Mouse (Mus musculus) C2C12 (cell line): ENCODE measurements at regions not wholly inside any gene's neighbourhood (a gene's known extent, or its start where the extent isn't known, plus 50 kb on each side); places are given as distances from the start of the nearest gene placed in this dataset.

Source experiments
- H3K27me3 ChIP-seq: one replicate; pipeline ENCODE4 v1.6.1; 2011; ENCODE audit not compliant: control insufficient read depth, insufficient read depth, insufficient read length
- H3K36me3 ChIP-seq: one replicate; pipeline ENCODE4 v1.6.1; 2011; ENCODE audit not compliant: control insufficient read depth, insufficient read depth
- H3K4me3 ChIP-seq: one replicate; pipeline ENCODE4 v1.5.1; 2011; ENCODE audit warnings: mild to moderate bottlenecking, control low read depth; ENCODE audit not compliant: poor library complexity, insufficient read depth, severe bottlenecking
- H3K79me2 ChIP-seq: one replicate; pipeline ENCODE4 v1.6.1; 2011; ENCODE audit not compliant: control insufficient read depth, insufficient read depth
- H3K79me3 ChIP-seq: one replicate; pipeline ENCODE4 v1.6.1; 2011; ENCODE audit warnings: low read depth, control low read depth
- H3ac ChIP-seq: one replicate; pipeline ENCODE3; 2011; ENCODE audit warnings: low read depth; ENCODE audit not compliant: control insufficient read depth, insufficient read length
- CEBPB ChIP-seq: IDR thresholded peaks from one replicate; pipeline ENCODE4 v1.6.1; 2011; ENCODE audit warnings: low read depth, mild to moderate bottlenecking, control low read depth, moderate library complexity
- CTCF ChIP-seq: IDR thresholded peaks from one replicate; pipeline ENCODE4 v1.5.1; 2011; ENCODE audit not compliant: control insufficient read depth, insufficient read depth, insufficient read length
- FOSL1 ChIP-seq: IDR thresholded peaks from one replicate; pipeline ENCODE4 v1.8.0; 2011; ENCODE audit warnings: mild to moderate bottlenecking, low read length; ENCODE audit not compliant: poor library complexity, insufficient read depth, severe bottlenecking
- MAX ChIP-seq: IDR thresholded peaks from one replicate; pipeline ENCODE4 v1.6.1; 2011; ENCODE audit warnings: mild to moderate bottlenecking, control low read depth
- MYOD1 ChIP-seq: IDR thresholded peaks from one replicate; pipeline ENCODE4 v1.6.1; 2011; ENCODE audit warnings: low read depth; ENCODE audit not compliant: control insufficient read depth, insufficient read length
- MYOG ChIP-seq: IDR thresholded peaks from one replicate; pipeline ENCODE4 v1.6.1; 2011; ENCODE audit not compliant: control insufficient read depth, insufficient read length; ENCODE audit errors: extremely low read depth
- USF1 ChIP-seq: IDR thresholded peaks from one replicate; pipeline ENCODE4 v1.6.1; 2011; ENCODE audit warnings: low read depth, mild to moderate bottlenecking, control low read depth, moderate library complexity

DNA sequence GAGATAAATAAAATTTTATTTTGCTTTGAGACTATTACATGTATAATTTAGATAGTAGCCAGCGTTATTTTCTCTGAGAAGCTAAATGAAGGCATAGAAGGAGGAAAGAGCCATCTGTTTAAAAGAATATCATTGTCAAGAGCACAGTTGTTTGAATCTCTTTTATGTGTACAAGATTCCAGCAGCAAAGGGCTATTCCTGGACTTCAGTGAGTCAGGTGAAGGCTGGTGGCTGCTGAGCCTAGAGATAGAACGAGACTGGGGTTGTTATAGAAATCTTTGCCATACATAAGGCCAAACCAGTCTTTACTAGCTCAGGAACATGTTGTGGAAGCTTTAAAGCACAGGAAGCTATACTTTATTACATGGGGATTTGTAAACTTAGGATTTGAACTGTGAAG, 261.6 kb downstream of the Adcyap1 start:
- no peak overlapping the region for H3ac ChIP-seq
- no peaks in the 10 kb centered on the region for H3K27me3 ChIP-seq
- no peaks in the 10 kb centered on the region for H3K36me3 ChIP-seq
- no peaks in the 10 kb centered on the region for H3K79me3 ChIP-seq
- no peaks in the 10 kb centered on the region for H3K79me2 ChIP-seq
- no peak for TF ChIP-seq MYOG
- no peak for TF ChIP-seq MAX
- no peak for TF ChIP-seq CTCF
- TF ChIP-seq CEBPB, result no peak
- TF ChIP-seq USF1, result no peak
- TF ChIP-seq FOSL1, result no peak
- TF ChIP-seq MYOD1, result no peak
- no peak overlapping the region for H3K4me3 ChIP-seq

- no peaks in the 10 kb centered on the region for H3K27me3 ChIP-seq
- H3K4me3 ChIP-seq, result no peak overlapping the region
- no peak overlapping the region for H3ac ChIP-seq
- no peaks in the 10 kb centered on the region for H3K79me2 ChIP-seq
- H3K36me3 ChIP-seq, result no peaks in the 10 kb centered on the region
- no peak for TF ChIP-seq MAX
- no peak for TF ChIP-seq CTCF
- no peak for TF ChIP-seq MYOD1
- TF ChIP-seq MYOG, result no peak
- TF ChIP-seq FOSL1, result no peak
- TF ChIP-seq USF1, result no peak
- no peak for TF ChIP-seq CEBPB
- H3K79me3 ChIP-seq, result no peaks in the 10 kb centered on the region
Observed at GRCm38 (mm10) chr17:93463621-93464211, 264.9 kb downstream of the Adcyap1 start.

DNA sequence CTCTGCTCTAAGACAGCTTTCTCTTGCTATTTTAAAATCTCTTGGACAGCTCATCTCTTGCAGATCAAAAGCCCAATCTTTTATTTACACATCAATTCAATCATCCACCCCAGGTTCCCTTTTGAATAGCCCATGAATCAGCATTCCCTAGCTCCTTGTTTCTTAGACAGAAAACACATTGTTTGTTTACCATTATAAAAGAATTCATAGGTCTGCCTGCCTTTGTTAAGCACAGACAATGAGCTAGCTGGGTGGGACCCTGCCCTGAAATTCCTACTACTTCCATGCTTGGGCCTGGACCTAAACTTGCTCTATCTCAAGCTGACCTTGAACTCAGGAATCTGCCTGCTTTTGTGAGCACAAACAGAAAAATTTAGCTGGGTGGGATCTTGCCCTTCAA, 283.6 kb downstream of the Adcyap1 start:
- H3K79me2 ChIP-seq, result no peaks in the 10 kb centered on the region

DNA sequence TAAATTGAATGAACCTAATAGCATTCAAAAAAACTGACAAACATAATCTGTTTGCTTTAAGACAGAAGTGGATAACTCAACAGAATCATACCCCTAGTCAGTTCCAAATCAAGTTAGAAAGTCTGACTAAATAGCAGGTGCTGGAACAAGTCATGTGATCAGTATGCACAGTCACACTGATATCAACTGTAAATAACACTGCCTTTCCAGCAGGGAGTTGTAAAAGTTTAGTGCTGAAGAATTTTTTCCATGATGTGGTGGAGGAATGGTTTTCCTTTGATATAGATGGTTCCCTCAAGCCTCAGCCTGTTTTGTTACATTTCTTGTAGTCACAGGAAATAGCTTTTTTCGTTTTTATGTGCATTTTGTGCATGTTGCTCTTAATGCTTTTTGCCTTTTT, 285.7 kb downstream of the Adcyap1 start:
- TF ChIP-seq CTCF, result no peak
- TF ChIP-seq MYOD1, result no peak
- TF ChIP-seq CEBPB, result no peak
- TF ChIP-seq MYOG, result no peak
- no peak for TF ChIP-seq USF1
- TF ChIP-seq FOSL1, result no peak
- no peak for TF ChIP-seq MAX
- Histone ChIP-seq H3K79me3 (no peaks in the 10 kb centered on the region), H3K36me3 (no peaks in the 10 kb centered on the region), H3K27me3 (no peaks in the 10 kb centered on the region), H3K4me3 (no peak overlapping the region), H3K79me2 (no peaks in the 10 kb centered on the region), H3ac (no peak overlapping the region)

More for the DNA sequence above, 283.6 kb downstream of the Adcyap1 start:
- Histone ChIP-seq H3K36me3 (no peaks in the 10 kb centered on the region), H3K79me3 (no peaks in the 10 kb centered on the region), H3K27me3 (no peaks in the 10 kb centered on the region), H3ac (no peak overlapping the region), H3K4me3 (no peak overlapping the region)
- TF ChIP-seq CTCF, result no peak
- no peak for TF ChIP-seq USF1
- no peak for TF ChIP-seq MYOD1
- TF ChIP-seq MYOG, result no peak
- TF ChIP-seq MAX, result no peak
- no peak for TF ChIP-seq FOSL1
- TF ChIP-seq CEBPB, result no peak

DNA sequence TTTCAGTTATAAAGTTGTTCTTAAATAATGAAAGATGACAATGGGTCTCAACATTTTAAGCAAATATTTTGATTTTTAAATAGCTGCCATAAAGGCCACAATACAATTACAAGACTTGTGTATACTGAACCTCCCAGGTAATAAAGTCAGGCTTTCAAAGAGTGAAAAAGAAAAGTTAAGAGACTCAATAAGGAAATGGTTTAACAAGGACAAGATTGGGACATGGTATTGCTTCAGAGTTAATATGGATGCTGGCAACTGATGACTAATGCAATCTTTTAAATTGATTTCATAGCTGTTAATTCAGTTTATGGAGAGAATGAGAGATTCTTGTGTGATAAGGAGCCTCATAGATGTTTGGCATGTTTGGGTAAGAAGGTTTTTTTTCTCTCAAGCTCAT, 287.6 kb downstream of the Adcyap1 start:
- Histone ChIP-seq H3K4me3 (no peak overlapping the region), H3K36me3 (no peaks in the 10 kb centered on the region), H3K79me2 (no peaks in the 10 kb centered on the region), H3K27me3 (no peaks in the 10 kb centered on the region), H3ac (no peak overlapping the region), H3K79me3 (no peaks in the 10 kb centered on the region)
- TF ChIP-seq CTCF (no peak), USF1 (no peak), MYOG (no peak), MYOD1 (no peak), CEBPB (no peak), FOSL1 (no peak), MAX (no peak)

DNA sequence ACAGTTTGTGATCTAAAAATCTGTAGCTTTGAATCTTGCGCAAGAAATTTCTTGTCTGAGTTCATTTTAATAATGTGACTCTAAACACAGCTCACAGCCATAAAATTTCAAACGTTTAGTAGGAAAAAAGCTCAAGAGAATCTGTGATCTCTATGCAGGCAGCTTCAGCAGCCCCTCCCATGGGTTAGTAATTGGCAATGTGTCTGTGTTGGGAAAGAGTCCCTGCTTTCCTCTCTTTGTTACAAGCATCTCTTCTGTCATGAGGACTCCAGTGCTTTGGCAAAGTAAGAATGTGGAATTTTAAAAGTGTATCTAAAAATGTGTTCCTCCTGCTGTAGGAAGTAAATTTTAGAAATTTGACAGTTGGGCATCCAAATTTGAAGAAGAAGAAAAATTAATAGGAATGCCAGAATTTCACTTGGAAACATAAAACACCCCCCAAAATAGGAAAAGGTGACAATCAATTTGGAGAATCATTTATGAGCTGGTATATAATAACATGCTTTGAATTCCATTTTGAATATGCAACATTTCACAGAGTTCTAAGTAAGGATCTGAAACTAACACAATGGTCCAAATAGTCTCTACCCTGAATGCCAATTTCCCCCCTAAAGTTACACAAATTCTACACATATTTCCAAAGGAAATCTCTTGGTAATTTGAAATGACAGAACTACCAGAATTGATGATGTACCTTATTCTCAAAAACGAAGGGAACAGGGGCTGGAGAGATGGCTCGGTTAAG, 291.3 kb downstream of the Adcyap1 start:
- TF ChIP-seq CTCF, result no peak
- no peak for TF ChIP-seq USF1
- TF ChIP-seq MAX, result no peak
- no peak for TF ChIP-seq FOSL1
- TF ChIP-seq MYOD1, result no peak
- no peak for TF ChIP-seq CEBPB
- no peak for TF ChIP-seq MYOG
- Histone ChIP-seq H3K36me3 (no peaks in the 10 kb centered on the region), H3K4me3 (no peak overlapping the region), H3K27me3 (no peaks in the 10 kb centered on the region), H3K79me2 (no peaks in the 10 kb centered on the region), H3K79me3 (no peaks in the 10 kb centered on the region), H3ac (no peak overlapping the region)
